Mouse (Mus musculus) CH12.LX (cell line): ENCODE results near the gene Rfc5. TPM values are rescaled to one million over a fixed set of nuclear protein-coding genes. Genes with fewer than 3 reads are reported as not detected.

ENCODE experiments used
- DNase-seq: peaks from one replicate; pipeline ENCODE4 v3.0.0-alpha.2; 2013; ENCODE audit errors: extremely low read depth
- H3K27ac ChIP-seq: 2 replicates; pipeline ENCODE4 v1.5.1; 2012; ENCODE audit warnings: low read depth, mild to moderate bottlenecking, control low read depth, moderate library complexity; ENCODE audit not compliant: insufficient read depth
- H3K27me3 ChIP-seq: replicated peaks from 2 replicates; pipeline ENCODE3; 2012; ENCODE audit warnings: inconsistent platforms
- H3K36me3 ChIP-seq, 2 experiments: replicated peaks in 1 of 2; 2 replicates each; pipeline versions ENCODE3 to v1.6.1; 2012; ENCODE audit warnings: inconsistent platforms in 1 of 2, low read length in 1 of 2, mild to moderate bottlenecking in 1 of 2, mixed read lengths in 1 of 2, moderate library complexity in 1 of 2; ENCODE audit not compliant: control insufficient read depth in 1 of 2, insufficient read depth in 1 of 2
- H3K4me1 ChIP-seq, 2 experiments: 2 replicates each; pipeline ENCODE4 v1.6.1; 2012; ENCODE audit warnings: inconsistent platforms in 1 of 2, moderate library complexity in 1 of 2; ENCODE audit not compliant: insufficient read depth in 2 of 2, control insufficient read depth in 1 of 2
- H3K4me2 ChIP-seq: 2 replicates; pipeline ENCODE4 v1.6.1; 2012; ENCODE audit warnings: low read depth, mild to moderate bottlenecking, control low read depth; ENCODE audit not compliant: poor library complexity, insufficient read depth, severe bottlenecking
- H3K4me3 ChIP-seq, 3 experiments: fragments of 150-350 bp in 1 of 3; sonication (generic) in 1 of 3; replicated peaks in 1 of 3; 2 replicates each; pipeline versions ENCODE3 to v1.5.1; 2011 to 2012; ENCODE audit warnings: low read depth in 2 of 3, low read length in 2 of 3, mild to moderate bottlenecking in 2 of 3, moderate library complexity in 2 of 3, control low read depth in 1 of 3, improper control_type of control experiment in 1 of 3, inconsistent platforms in 1 of 3, mixed read lengths in 1 of 3; ENCODE audit not compliant: poor library complexity in 1 of 3
- H3K79me2 ChIP-seq: replicated peaks from 2 replicates; pipeline ENCODE4 v1.6.1; 2012; ENCODE audit warnings: mild to moderate bottlenecking, moderate library complexity; ENCODE audit not compliant: control insufficient read depth, poor library complexity, insufficient read depth, severe bottlenecking; ENCODE audit errors: extremely low read depth
- H3K9ac ChIP-seq: 2 replicates; pipeline ENCODE4 v1.6.1; 2012; ENCODE audit warnings: low read depth, mild to moderate bottlenecking, control low read depth, moderate library complexity; ENCODE audit not compliant: insufficient read depth
- H3K9me3 ChIP-seq: replicated peaks from 2 replicates; pipeline ENCODE3; 2012; ENCODE audit warnings: low read length, inconsistent platforms, mixed read lengths
- BHLHE40 ChIP-seq: IDR thresholded peaks from 2 replicates; pipeline ENCODE4 v1.6.1; 2011; ENCODE audit warnings: mild to moderate bottlenecking, low read depth, low read length, improper control_type of control experiment
- CHD1 ChIP-seq: IDR thresholded peaks from 2 replicates; pipeline ENCODE4 v1.6.1; 2012; ENCODE audit warnings: low read depth, low read length, improper control_type of control experiment, inconsistent platforms
- CHD2 ChIP-seq: IDR thresholded peaks from 2 replicates; pipeline ENCODE4 v1.6.1; 2011; ENCODE audit warnings: low read length, improper control_type of control experiment
- ETS1 ChIP-seq: conservative IDR thresholded peaks from 2 replicates; pipeline ENCODE4 v1.6.1; 2012; ENCODE audit warnings: low read depth, mild to moderate bottlenecking, inconsistent platforms, low read length, improper control_type of control experiment, moderate library complexity
- HCFC1 ChIP-seq: IDR thresholded peaks from 2 replicates; pipeline ENCODE4 v1.6.1; 2012; ENCODE audit warnings: low read depth, mild to moderate bottlenecking, inconsistent platforms, low read length, improper control_type of control experiment
- JUN ChIP-seq: IDR thresholded peaks from 2 replicates; pipeline ENCODE4 v1.6.1; 2011; ENCODE audit warnings: low read depth, mild to moderate bottlenecking, low read length, improper control_type of control experiment, moderate library complexity; ENCODE audit not compliant: insufficient read depth
- KAT2A ChIP-seq: IDR thresholded peaks from 2 replicates; pipeline ENCODE4 v1.6.1; 2012; ENCODE audit warnings: low read length, improper control_type of control experiment, inconsistent platforms; ENCODE audit not compliant: insufficient replicate concordance
- MAX ChIP-seq: IDR thresholded peaks from 2 replicates; pipeline ENCODE4 v1.6.1; 2011; ENCODE audit warnings: low read length, improper control_type of control experiment
- MAZ ChIP-seq: IDR thresholded peaks from 2 replicates; pipeline ENCODE4 v1.6.1; 2012; ENCODE audit warnings: low read depth, mild to moderate bottlenecking, inconsistent platforms, low read length, improper control_type of control experiment, moderate library complexity
- MEF2A ChIP-seq: IDR thresholded peaks from 2 replicates; pipeline ENCODE4 v1.6.1; 2014; ENCODE audit warnings: low read depth, mild to moderate bottlenecking, inconsistent platforms, low read length, improper control_type of control experiment, borderline replicate concordance
- MXI1 ChIP-seq: IDR thresholded peaks from 2 replicates; pipeline ENCODE4 v1.6.1; 2011; ENCODE audit warnings: mild to moderate bottlenecking, low read depth, low read length, improper control_type of control experiment
- NELFE ChIP-seq: IDR thresholded peaks from 2 replicates; pipeline ENCODE4 v1.6.1; 2011; ENCODE audit warnings: low read depth, low read length, improper control_type of control experiment
- NRF1 ChIP-seq: IDR thresholded peaks from 2 replicates; pipeline ENCODE4 v1.6.1; 2014; ENCODE audit warnings: low read depth, mild to moderate bottlenecking, inconsistent platforms, low read length, improper control_type of control experiment, moderate library complexity
- POLR2A ChIP-seq: IDR thresholded peaks from 2 replicates; pipeline ENCODE4 v1.6.1; 2011; ENCODE audit warnings: low read depth, mild to moderate bottlenecking, improper control_type of control experiment, low read length
- TCF12 ChIP-seq: IDR thresholded peaks from 2 replicates; pipeline ENCODE4 v1.6.1; 2014; ENCODE audit warnings: low read depth, mild to moderate bottlenecking, inconsistent platforms, low read length, improper control_type of control experiment
- UBTF ChIP-seq: IDR thresholded peaks from 2 replicates; pipeline ENCODE4 v1.6.1; 2012; ENCODE audit warnings: low read depth, mild to moderate bottlenecking, inconsistent platforms, low read length, improper control_type of control experiment, moderate library complexity
- dilution Hi-C: fragments of 300-500 bp; cut with MboI; formaldehyde crosslinking; loops from 2 replicates; pipeline ENCODE4 v1.14.3; 2020; ENCODE audit warnings: low sequenced_read_pairs; ENCODE audit not compliant: extremely low pct_unique_long_range_greater_than_20kb, extremely low pct_ligation_motif_present
- in situ Hi-C: fragments of 300-500 bp; cut with MboI; formaldehyde crosslinking; loops from 3 replicates; pipeline ENCODE4 v1.14.3; 2019; ENCODE audit warnings: low sequenced_read_pairs, low pct_ligation_motif_present, low pct_unique_long_range_greater_than_20kb, mixed read lengths
- polyA plus RNA-seq: library from polyadenylated mRNA; unstranded; fragments of >175 nt; gene quantifications from 2 replicates; pipeline ENCODE4 v1.2.1, GENCODE M21; 2012; ENCODE audit warnings: low read depth; ENCODE audit not compliant: insufficient read length
- total RNA-seq, 2 experiments: library from RNA; depleted of rRNA; stranded (reverse); fragments of 300-350 nt in 1 of 2; fragments of >200 nt in 1 of 2; gene quantifications; 2 replicates each; pipeline ENCODE4 v1.2.3; 2012 to 2014

Gene Rfc5
- total and polyA plus RNA-seq, 3 experiments: 137 to 221 (median 186) TPM

GRCm38 (mm10) chr5:117414611-117415010, 25.8 kb upstream of the Rfc5 start:
- TF ChIP-seq JUN (no peak), CHD2 (0 out of 2 replicates have a peak, but pooled peaks have one; percentile 17), MAZ (peak; percentile 41; the same call in 1 of the 2 replicates)
- DNase-seq: no peak
- peak overlapping the region; percentile 49 for H3K9ac ChIP-seq
- peaks cover 0 to 25% of the 10 kb centered on the region in 2 experiments; a peak in 2 of 4 replicates for H3K4me1 ChIP-seq
- H3K4me2 ChIP-seq: peak overlapping the region; percentile 79
- H3K36me3 ChIP-seq: peaks cover 0 to 4% of the 10 kb centered on the region in 2 experiments
- peak overlapping the region; percentile 62 to 79 (median 69) for H3K4me3 ChIP-seq
- dilution Hi-C loops: no loop called here
- H3K79me2 ChIP-seq: no peaks in the 10 kb centered on the region; the same call in 1 of the 2 replicates
- peaks cover 6% of the 10 kb centered on the region for H3K27me3 ChIP-seq
- in situ Hi-C loops: no loop called here
- H3K9me3 ChIP-seq: no peaks in the 10 kb centered on the region
- H3K27ac ChIP-seq: peak overlapping the region; percentile 35; the same call in 1 of the 2 replicates

- Histone ChIP-seq H3K9me3 (no peaks in the 10 kb centered on the region), H3K9ac (peak within 1 kb of the TSS; percentile 49), H3K4me1 (peaks cover 0 to 25% of the 10 kb centered on the region in 2 experiments; a peak in 2 of 4 replicates), H3K79me2 (no peaks in the 10 kb centered on the region; the same call in 1 of the 2 replicates), H3K27ac (peak within 1 kb of the TSS; percentile 81), H3K4me2 (peak within 1 kb of the TSS; percentile 79), H3K36me3 (peaks cover 0 to 4% of the 10 kb centered on the region in 2 experiments)
- DNase-seq: peak; percentile 75
- in situ Hi-C loops: no loop called here
- dilution Hi-C loops: no loop called here
- peak; percentile 66 for TF ChIP-seq MXI1
- peak; percentile 81 for TF ChIP-seq POLR2A
- TF ChIP-seq HCFC1: no peak; the same call in none of the 2 replicates
- TF ChIP-seq TCF12: peak; percentile 88
- no peak for TF ChIP-seq CHD1
- TF ChIP-seq KAT2A: 0 out of 2 replicates have a peak, but pooled peaks have one; percentile 25
- TF ChIP-seq MEF2A: no peak; the same call in 1 of the 2 replicates
- no peak for TF ChIP-seq ETS1
- TF ChIP-seq CHD2: peak; percentile 99
- TF ChIP-seq MAX: 0 out of 2 replicates have a peak, but pooled peaks have one; percentile 16
- TF ChIP-seq NELFE: peak; percentile 78
- 0 out of 2 replicates have a peak, but pooled peaks have one; percentile 55 for TF ChIP-seq UBTF
- TF ChIP-seq MAZ: peak; percentile 62; the same call in 1 of the 2 replicates
- peak; percentile 68; the same call in 1 of the 2 replicates for TF ChIP-seq BHLHE40
- TF ChIP-seq NRF1: peak; percentile 75
- TF ChIP-seq, all 38 proteins: peak for 11
- Histone ChIP-seq H3K27me3 (peaks cover 6% of the 10 kb centered on the region), H3K4me3 (peak within 1 kb of the TSS; percentile 62 to 79 (median 69))
Measured at GRCm38 (mm10) chr5:117413507-117414501, 25.0 kb upstream of the Rfc5 start, which contains the start of gene Ksr2. TSS of gene Ksr2 (plus strand) at chr5:117414000.
